Mouse (Mus musculus) embryo, embryonic 10 days (tissue): ENCODE data around the gene Rad51b.
A peak's percentile ranks its signal among the peaks of the same experiment; 100 is the strongest.

Experiments used
- DNase-seq: peaks from one replicate; pipeline ENCODE4 v3.0.0-alpha.2; 2015; ENCODE audit warnings: low spot score

Rad51b gene

DNA sequence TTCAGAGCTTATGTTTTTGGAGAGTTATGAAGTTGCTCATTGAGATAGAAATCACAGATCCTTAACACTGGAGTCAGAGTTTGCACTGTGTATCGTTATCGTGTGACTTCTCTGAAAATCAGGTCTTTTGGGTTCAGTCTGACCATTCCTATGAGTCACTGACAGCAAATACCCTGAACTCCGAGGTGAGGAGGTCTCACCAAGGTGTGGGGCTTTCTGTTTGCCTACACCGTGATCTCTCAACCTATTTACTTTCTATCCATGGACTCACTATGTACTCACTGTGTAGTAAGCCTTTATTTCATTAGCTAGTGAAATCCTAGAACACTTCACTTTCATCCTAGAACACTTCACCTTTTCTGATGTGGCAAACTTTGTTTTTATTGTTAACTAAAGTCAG is 34.6 kb downstream of the Rad51b start:
- no peak for DNase-seq

- no peak for DNase-seq
Measured at GRCm38 (mm10) chr12:79338791-79339190, 41.7 kb downstream of the Rad51b start.

GRCm38 (mm10) chr12:79340513-79340912 is 43.4 kb downstream of the Rad51b start:
- no peak for DNase-seq

DNA sequence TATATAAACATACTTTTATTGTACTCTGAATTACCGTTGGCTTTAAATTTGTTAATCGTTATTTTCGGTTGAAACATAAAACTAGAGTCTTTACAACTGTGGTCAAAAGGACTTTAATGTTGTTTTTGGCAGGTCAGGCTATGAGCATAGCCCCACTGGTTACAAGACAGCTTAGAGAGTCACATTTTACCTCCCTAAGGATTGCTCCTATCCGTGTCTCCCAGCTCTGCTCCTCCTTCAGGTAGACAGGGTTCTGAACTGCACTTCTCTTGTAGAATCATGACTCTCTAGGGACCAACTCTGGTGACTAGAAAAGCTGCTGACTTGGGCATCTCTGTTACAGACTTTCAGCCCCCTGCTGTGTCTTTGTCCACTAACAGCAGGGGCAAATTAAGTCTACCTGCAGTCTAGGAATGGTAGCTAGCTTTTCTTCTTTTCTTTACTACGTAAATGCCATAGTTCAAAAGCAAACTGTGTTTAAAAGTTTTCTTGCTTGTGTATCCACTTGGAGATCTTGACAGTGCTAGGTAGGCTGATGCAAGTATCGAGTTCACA is 44.3 kb downstream of the Rad51b start:
- DNase-seq, result no peak

- no peak for DNase-seq
Measured at GRCm38 (mm10) chr12:79346198-79346733, 49.2 kb downstream of the Rad51b start.

DNA sequence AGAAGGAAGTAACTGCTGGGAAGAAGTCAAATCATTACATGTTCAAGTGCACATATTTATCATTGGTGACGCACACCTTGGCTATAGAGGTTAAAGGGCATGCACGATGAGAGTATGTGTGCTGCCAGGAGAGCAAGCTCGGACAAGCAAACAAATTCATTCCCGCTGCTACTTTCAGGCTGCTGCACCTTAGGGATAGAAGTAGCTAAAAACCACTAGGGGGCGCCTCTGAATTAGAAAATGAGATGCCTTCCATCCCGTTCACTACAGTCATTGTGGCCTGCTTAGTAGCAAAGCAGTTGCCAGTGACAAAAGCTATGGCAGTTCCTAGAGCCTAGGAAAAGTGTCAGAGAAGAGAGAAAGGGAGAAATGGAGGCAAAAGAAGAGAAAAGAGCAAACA is 50.6 kb downstream of the Rad51b start:
- peak; percentile 81 for DNase-seq

- no peak for DNase-seq
Measured at GRCm38 (mm10) chr12:79351461-79351860, 54.4 kb downstream of the Rad51b start.

- no peak for DNase-seq
Measured at GRCm38 (mm10) chr12:79352086-79352741, 55.1 kb downstream of the Rad51b start.

DNA sequence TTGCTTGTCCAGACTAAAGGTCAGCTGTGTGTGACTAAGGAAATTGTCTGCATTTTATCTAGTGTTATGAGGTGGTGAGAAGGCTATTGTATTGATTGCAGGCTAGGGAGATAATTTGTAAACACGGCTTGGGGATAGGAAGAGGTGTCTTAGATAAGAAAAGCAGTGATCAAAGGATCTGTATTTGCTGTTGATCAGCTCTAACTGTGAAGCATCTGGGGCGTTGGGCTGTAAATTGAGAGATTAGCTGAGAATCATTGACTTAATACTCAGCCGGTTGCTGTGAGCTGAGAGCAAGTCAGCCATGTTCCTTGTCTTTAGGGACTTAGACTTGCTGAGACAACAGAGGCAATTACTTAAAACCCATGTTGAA is 55.6 kb downstream of the Rad51b start:
- DNase-seq, result no peak

DNA sequence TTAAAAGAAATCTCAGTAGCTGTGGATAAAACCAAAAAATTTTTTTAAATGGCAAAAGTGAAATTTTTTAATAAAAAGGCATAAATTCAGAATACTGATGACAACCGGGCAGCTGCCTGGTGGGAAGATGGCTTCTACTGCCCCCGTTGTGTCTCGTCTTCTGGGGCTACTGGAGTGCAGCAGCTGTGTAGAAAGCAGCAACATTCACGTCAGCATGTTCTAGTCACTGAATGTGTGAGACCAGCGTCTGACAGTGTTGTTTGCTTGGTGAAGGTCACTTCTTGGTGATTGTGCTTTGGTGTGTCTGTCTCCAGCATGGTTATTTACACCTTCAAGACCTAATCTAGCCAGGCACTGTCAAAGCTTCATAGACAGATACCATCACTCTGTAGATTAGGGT is 56.3 kb downstream of the Rad51b start:
- DNase-seq, result no peak

- no peak for DNase-seq
Measured at GRCm38 (mm10) chr12:79354621-79355020, 57.5 kb downstream of the Rad51b start.

GRCm38 (mm10) chr12:79356138-79356537 is 59.1 kb downstream of the Rad51b start:
- DNase-seq, result no peak

GRCm38 (mm10) chr12:79357631-79358030 is 60.5 kb downstream of the Rad51b start:
- no peak for DNase-seq

DNA sequence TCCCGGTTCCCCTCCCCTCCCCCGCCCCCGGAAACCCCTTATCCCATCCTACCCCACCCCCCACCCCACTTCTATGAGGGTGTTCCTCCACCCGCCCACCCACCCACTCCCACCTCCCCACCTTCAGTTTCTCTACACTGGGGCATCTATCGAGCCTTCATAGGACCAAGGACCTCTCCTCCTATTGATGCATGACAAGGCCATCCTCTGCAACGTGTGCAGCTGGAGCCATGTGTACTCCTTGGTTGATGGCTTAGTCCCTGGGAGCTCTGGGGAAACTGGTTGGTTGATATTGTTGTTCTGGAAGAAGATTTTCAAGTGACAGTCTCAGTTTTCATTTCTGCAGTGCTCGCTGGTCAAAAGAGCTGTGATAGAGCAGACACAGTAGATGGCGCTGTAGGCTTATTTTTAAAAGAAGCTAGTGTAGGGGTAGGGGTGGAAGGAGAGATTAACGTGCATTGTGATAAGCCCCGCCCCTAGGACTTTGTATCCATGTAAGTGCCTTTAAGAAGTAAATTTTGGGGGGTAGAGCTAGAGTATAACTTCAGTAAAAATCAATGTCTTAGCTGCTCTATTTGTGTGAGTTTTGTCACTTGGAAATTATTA is 61.6 kb downstream of the Rad51b start:
- DNase-seq, result peak; percentile 88

- peak; percentile 34 for DNase-seq
Measured at GRCm38 (mm10) chr12:79359404-79359803, 62.3 kb downstream of the Rad51b start.

- peak; percentile 71 for DNase-seq
Measured at GRCm38 (mm10) chr12:79362219-79362618, 65.1 kb downstream of the Rad51b start.

- DNase-seq, result no peak
Measured at GRCm38 (mm10) chr12:79364284-79364683, 67.2 kb downstream of the Rad51b start.

- no peak for DNase-seq
Measured at GRCm38 (mm10) chr12:79368818-79369217, 71.7 kb downstream of the Rad51b start.

- DNase-seq, result no peak
Measured at GRCm38 (mm10) chr12:79369512-79370165, 72.6 kb downstream of the Rad51b start.

DNA sequence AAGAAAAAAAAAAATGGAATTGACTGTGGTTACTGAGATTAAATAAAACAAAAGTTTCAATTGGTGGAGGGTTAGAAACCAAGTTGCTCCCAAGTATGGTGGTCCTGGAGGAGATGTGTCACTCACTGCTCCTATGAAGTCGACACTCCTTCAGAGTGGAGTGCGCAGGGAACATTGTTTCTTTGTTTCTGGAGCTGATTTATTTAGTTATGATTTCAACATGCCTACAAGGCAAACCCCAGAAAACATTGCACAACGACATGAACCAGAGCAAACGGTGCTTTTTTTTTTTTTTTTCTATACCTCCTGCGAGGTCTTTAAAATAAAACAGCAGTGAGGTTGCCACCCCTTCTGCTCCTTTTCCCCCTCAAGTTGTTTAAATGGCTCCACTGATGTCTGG is 75.6 kb downstream of the Rad51b start:
- DNase-seq, result no peak

GRCm38 (mm10) chr12:79377378-79377777 is 80.3 kb downstream of the Rad51b start:
- no peak for DNase-seq

DNA sequence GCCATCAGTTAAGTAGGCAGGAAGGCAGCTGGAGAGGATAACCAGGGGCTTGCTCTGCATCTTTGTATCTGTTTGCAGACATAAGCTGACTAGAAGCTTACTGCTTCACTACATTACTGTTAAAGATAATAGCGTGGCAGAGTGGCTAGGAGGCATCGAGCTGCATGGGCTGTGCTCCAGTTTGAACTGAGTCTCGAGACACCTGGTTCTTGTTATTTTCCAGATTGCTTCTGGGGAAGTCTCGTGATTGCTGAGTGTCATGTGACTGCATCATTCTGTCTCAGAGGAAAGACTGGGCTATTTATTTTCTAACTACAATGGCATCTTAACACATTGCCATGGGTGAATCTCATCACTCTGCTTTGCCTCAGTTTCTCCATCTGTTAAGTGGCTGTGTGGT is 80.8 kb downstream of the Rad51b start:
- peak; percentile 68 for DNase-seq

- DNase-seq, result no peak
Measured at GRCm38 (mm10) chr12:79380190-79380589, 83.1 kb downstream of the Rad51b start.
